In the genomic region with DNA sequence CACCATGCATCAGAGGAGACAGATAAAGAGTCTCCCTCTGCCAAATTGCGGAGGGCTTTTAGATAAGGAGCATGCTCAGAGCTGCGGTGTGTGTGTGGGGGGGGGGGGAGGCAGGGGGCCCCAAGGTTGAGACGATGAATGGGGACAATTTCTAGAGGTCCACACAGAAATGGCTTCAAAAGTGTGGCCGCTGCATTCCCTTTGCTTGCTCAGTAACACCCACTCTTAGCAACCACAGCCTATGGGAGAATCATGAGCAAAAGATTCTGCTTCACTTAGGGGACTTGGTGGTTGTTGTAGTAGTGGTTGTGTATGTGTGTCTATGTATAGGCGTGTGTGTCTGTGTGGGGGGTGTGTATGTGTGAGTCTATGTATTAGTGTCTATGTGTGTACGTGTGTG, we compare ENCODE assay signal across 33 mouse cellular contexts.
"Had no signal": no experiment of that assay in that cellular context is flagged by ENCODE, and none has a peak within 500 bp of the region (broad histone marks: within the 10 kb centered on the region; RNA-seq: fewer than 3 reads in every experiment).

No protein-coding gene starts in this region.

- H3K36me3 ChIP-seq: limb, embryonic 15.5 days; lung, embryonic 15.5 days; midbrain, embryonic 15.5 days had no signal

- H3K27me3 ChIP-seq: limb, embryonic 12.5 days; limb, embryonic 13.5 days; limb, embryonic 15.5 days; liver, embryonic 12.5 days; liver, embryonic 13.5 days; liver, embryonic 15.5 days; lung, embryonic 15.5 days; megakaryocyte, embryonic 14.5 days; midbrain, embryonic 12.5 days; midbrain, embryonic 13.5 days; midbrain, embryonic 15.5 days; neural tube, embryonic 12.5 days; neural tube, embryonic 13.5 days had no signal

- ATAC-seq: liver, embryonic 12.5 days; liver, postnatal 0 days; lung, postnatal 0 days; midbrain, embryonic 13.5 days; midbrain, embryonic 15.5 days; midbrain, embryonic 16.5 days had no signal

- DNase-seq: left cerebral cortex, postnatal 4 days; liver; liver, embryonic 13.5 days; liver, postnatal 0 days; lung, adult 18-20 months; lung, adult 2 months; lung, embryonic 14.5 days; lung, postnatal 10 days; lung, postnatal 14 days; lung, postnatal 36 days; lung, postnatal 4 days; midbrain, embryonic 14.5 days had no signal

- H3K27ac ChIP-seq: limb, embryonic 10.5 days; limb, embryonic 12.5 days; limb, embryonic 13.5 days; limb, embryonic 15.5 days; liver, embryonic 12.5 days; liver, embryonic 13.5 days; liver, embryonic 14.5 days; liver, embryonic 15.5 days; lung, embryonic 15.5 days; macrophage; midbrain, embryonic 10.5 days; midbrain, embryonic 12.5 days; midbrain, embryonic 13.5 days; midbrain, embryonic 15.5 days; neural tube, embryonic 12.5 days; neural tube, embryonic 13.5 days had no signal

- H3K4me3 ChIP-seq: limb, embryonic 10.5 days; limb, embryonic 12.5 days; limb, embryonic 13.5 days; limb, embryonic 15.5 days; liver, embryonic 12.5 days; liver, embryonic 13.5 days; liver, embryonic 15.5 days; lung, embryonic 15.5 days; megakaryocyte, embryonic 14.5 days; midbrain, embryonic 10.5 days; midbrain, embryonic 12.5 days; midbrain, embryonic 13.5 days; midbrain, embryonic 15.5 days; myocyte; neural tube, embryonic 12.5 days; neural tube, embryonic 13.5 days had no signal

- H3K4me1 ChIP-seq: limb, embryonic 10.5 days; limb, embryonic 12.5 days; liver, embryonic 12.5 days; liver, embryonic 13.5 days; liver, embryonic 15.5 days; midbrain, embryonic 10.5 days; midbrain, embryonic 12.5 days; midbrain, embryonic 13.5 days; midbrain, embryonic 15.5 days; neural tube, embryonic 12.5 days had no signal

- H3K4me2 ChIP-seq: limb, embryonic 12.5 days; limb, embryonic 13.5 days; limb, embryonic 15.5 days; liver, embryonic 11.5 days; liver, embryonic 12.5 days; liver, embryonic 13.5 days; liver, embryonic 15.5 days; lung, embryonic 14.5 days; lung, embryonic 15.5 days; midbrain, embryonic 11.5 days; midbrain, embryonic 12.5 days; midbrain, embryonic 13.5 days; midbrain, embryonic 15.5 days; neural tube, embryonic 12.5 days; neural tube, embryonic 13.5 days had no signal

- H3K9ac ChIP-seq: limb, embryonic 12.5 days; limb, embryonic 13.5 days; limb, embryonic 15.5 days; liver, embryonic 12.5 days; liver, embryonic 13.5 days; liver, embryonic 14.5 days; liver, embryonic 15.5 days; liver, postnatal 0 days; lung, embryonic 14.5 days; lung, embryonic 15.5 days; midbrain, embryonic 12.5 days; midbrain, embryonic 13.5 days; midbrain, embryonic 15.5 days; neural tube, embryonic 12.5 days; neural tube, embryonic 13.5 days had no signal

- H3K9me3 ChIP-seq: limb, embryonic 10.5 days; limb, embryonic 12.5 days; limb, embryonic 13.5 days; limb, embryonic 15.5 days; liver, embryonic 12.5 days; liver, embryonic 13.5 days; liver, embryonic 15.5 days; lung, embryonic 15.5 days; midbrain, embryonic 10.5 days; midbrain, embryonic 12.5 days; midbrain, embryonic 13.5 days; midbrain, embryonic 15.5 days; neural tube, embryonic 12.5 days; neural tube, embryonic 13.5 days had no signal
